Mouse (Mus musculus) hindlimb bud, embryonic 11.5 days (tissue): ENCODE measurements around the gene Slc36a3.
"Not testable (repeated sequence)": the region's sequence is repeated elsewhere in the genome, so short reads cannot be mapped to it uniquely, and the experiment has no call there.

ENCODE experiments used
- DNase-seq: peaks from one replicate; pipeline ENCODE4 v3.0.0-alpha.2; 2012; ENCODE audit warnings: low read depth, low spot score; ENCODE audit errors: extremely low spot score

The Slc36a3 gene

DNA sequence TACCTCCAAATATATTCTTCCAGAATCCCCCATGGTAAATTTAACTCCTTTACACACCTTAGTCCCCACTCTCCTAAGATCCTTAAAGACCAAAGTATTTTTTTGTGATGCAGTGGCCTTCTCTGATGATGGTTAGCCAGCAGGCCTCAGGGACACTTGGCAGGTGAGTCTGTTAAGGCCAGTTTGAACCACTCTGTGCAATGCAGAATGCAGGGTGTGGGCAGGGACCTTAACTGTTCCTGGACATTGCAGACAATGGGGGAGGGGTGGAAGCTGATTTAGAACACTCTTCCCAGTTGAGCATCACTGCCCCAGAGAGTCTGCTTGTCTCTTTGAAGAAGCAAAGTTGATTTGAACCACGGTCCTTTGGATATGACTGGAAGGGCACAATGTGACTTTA lies 4.7 kb downstream of the Slc36a3 start:
- DNase-seq = no peak

GRCm38 (mm10) chr11:55144011-55144410 lies 7.5 kb downstream of the Slc36a3 start:
- no peak for DNase-seq

GRCm38 (mm10) chr11:55141502-55141901 lies 10.0 kb downstream of the Slc36a3 start:
- DNase-seq = no peak

GRCm38 (mm10) chr11:55137646-55138045 lies 13.9 kb downstream of the Slc36a3 start:
- no peak for DNase-seq

GRCm38 (mm10) chr11:55136770-55137547 lies 14.5 kb downstream of the Slc36a3 start:
- no peak for DNase-seq

DNA sequence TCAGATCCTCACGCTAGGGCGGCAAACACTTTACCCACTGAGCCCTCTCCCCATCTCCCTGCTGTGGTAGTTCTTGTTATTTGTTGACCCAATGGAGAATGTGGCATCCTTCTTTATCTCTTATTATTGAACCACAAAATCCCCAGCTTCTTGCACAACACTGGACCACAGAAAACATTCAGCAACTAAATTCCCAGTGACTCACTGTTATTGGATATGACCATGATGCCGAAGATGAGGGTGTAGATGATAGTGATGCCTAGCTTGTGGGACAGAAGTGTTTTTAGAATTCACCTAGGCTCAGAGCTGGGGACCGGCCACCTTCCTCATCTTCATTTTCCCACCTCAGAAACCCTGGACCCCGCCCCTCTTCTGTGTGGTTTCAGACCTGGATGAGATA lies 16.6 kb downstream of the Slc36a3 start:
- DNase-seq = no peak

DNA sequence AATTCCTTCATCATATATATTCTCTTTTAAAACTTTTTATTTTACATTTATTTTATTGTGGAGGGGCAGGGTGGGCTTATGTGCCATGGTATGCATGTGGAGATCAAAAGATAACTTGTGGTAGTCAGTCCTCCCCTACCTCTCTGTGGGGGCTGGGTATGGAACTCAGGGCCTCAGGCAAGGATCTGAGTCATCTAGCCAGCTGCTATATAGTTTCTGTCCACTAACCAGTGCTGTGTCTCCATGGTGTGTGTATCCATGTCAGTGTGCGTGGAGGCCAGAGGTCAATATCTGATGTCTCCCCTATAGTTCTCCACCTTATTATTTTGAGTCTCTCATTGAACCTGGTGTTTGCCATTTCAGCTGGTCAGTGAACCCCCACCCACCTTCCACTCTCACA lies 17.1 kb downstream of the Slc36a3 start:
- DNase-seq = no peak

- DNase-seq = no peak
Measured at GRCm38 (mm10) chr11:55133204-55133603, 18.3 kb downstream of the Slc36a3 start.

- no peak for DNase-seq
Measured at GRCm38 (mm10) chr11:55131946-55132345, 19.6 kb downstream of the Slc36a3 start.

DNA sequence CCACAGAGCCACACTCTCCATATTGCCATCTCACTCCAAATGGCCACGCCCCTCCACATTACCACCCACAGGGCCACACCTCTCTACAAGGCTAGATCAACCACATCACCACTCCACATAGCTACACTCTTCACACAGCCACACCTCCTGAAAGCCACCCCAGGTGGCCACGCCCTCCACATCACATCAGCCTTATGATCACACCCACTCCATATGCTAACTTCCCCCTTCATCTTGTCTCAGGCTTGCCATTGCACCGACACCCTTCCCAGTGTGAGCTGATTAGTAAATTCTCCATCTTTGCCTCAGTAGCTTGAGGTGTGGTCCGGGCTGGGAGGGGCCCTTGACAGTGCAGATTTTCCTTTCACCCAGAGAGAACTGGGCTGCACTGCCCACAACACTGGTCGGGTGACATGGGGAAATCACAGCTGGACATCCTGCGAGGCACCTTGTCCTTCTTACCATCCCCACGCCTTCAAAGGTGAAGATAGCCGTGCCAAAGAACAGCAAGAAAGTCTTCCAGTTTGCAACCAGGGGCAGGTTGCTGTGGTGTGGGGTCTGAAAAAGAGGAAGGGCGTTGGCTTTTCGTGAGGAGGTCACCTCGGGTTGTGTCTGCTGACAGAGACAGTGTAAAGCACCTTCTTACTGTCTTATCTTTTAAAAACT lies 20.3 kb downstream of the Slc36a3 start:
- DNase-seq = no peak

DNA sequence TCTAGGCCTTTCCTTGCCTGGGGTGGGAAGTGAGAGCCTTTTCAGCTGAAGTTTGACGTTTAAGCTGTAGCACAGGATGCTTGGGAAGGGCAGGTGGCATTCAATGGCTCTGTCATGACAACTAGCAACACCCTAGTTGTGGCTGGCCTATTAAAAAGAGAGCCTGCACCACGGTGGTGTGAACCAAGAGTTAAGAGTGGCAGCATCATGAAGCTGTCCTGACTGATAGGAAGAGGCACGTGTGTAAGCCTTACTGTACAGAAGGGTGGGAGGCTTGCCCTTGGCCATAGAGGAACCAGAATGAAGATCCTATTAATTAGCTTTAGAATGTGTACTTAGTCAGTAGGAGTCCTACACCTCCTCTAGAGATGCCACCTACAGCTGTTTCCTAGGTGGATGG lies 23.1 kb downstream of the Slc36a3 start:
- no peak for DNase-seq

- DNase-seq = no peak
Measured at GRCm38 (mm10) chr11:55127937-55128336, 23.6 kb downstream of the Slc36a3 start.

- DNase-seq = no peak
Measured at GRCm38 (mm10) chr11:55126663-55127062, 24.8 kb downstream of the Slc36a3 start.

DNA sequence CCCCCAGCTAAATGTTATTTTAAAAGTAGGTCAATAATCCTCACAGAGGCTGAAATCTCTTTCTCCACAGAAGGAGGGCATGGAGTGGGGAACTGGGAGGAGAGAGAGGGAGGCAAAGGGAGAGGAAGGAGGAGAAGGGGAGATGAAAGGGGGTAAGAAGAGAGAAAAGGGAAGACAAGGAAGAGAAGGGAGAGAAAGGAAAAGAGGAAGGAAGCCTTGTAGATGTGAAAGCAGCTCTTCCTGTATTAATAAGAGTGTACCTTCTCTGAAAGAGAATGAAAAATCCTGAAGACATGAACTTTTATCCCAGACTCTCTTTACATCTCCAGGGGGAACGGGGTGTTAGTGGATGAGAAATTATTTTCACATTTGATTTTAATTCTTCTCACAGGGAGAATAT lies 30.1 kb downstream of the Slc36a3 start:
- no peak for DNase-seq

GRCm38 (mm10) chr11:55120821-55121271 lies 30.7 kb downstream of the Slc36a3 start:
- DNase-seq = no peak

GRCm38 (mm10) chr11:55120279-55120678 lies 31.2 kb downstream of the Slc36a3 start:
- DNase-seq = no peak

DNA sequence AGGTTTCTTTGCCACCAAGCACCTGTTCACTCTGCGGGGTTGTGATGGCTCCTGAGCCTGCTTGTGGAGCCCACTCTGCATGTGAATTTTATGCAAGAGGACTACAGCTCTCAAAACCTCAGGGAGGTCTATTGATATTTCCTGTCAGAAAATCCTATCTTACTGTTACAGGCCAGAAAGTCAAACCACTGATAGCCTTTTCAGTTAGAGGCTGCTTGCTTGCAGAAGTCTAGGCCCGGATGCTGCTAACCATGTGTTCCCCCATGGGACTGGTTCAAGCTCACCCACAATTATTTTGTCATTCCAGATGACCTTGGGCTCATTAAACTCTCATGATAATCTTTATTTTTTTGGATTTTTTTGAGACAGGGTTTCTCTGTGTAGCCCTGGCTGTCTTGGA lies 34.5 kb downstream of the Slc36a3 start:
- DNase-seq = no peak

DNA sequence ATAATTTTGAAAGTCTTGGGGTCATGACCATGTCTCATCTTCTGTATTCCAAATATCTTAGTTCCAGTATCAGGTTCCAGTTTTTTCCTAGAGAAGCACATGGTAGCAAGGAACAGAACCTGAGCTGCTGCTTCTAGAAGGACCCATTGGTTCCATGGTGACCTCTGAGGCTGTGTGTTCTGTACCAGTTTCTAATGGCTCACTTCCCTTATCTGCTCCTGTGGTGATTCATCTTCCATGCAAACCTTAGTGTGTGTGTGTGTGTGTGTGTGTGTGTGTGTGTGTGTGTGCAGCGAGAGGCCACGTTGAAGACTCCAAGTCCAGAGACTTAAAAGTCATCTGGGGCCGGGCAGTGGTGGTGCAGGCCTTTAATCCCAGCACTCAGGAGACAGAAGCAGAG lies 35.5 kb downstream of the Slc36a3 start:
- DNase-seq = no peak

DNA sequence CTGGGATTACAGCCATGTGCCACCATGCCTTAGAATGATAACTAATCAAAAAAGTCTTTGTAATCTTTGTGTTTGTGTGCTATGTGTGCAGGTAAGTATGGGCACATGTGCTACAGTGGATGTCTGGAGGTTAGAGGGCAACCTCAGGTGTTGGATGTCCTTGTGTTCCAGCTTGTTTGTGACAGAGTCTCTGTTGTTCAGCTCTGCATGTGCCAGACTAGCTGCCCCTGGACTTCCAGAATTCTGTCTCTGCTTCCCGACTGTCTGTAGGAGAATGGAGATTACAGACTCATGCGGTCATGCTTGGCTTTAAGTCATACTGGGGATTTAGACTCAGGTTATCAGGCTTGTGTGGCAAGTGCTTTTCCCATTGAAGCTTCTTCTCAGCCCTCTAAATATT lies 37.2 kb downstream of the Slc36a3 start:
- DNase-seq = no peak

DNA sequence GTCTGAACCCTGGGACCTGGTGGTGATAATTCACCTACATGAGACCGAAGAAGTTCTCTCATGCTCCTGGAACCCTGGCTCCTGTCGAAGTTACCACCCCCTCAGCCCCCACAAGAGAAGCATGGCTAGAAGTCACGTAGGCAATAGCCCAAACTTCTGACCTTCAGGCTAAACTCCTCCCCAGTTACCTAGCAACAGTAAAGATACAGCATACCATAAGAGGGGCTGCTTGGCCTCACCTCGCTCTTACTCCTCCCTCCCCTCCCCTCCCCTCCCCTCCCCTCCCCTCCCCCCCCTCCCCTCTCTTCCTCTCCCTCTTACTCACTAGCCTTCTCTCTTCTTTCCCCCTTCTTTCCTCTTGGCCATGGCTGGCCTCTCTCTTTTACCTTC lies 37.7 kb downstream of the Slc36a3 start:
- DNase-seq = not testable (repeated sequence)

GRCm38 (mm10) chr11:55113209-55113860 lies 38.2 kb downstream of the Slc36a3 start:
- DNase-seq = no peak

GRCm38 (mm10) chr11:55110566-55111169 lies 40.8 kb downstream of the Slc36a3 start:
- no peak for DNase-seq
